Mouse (Mus musculus): ENCODE measurements around the gene Zdhhc25. TPM values are rescaled to one million over a fixed set of nuclear protein-coding genes. Genes with fewer than 3 reads are reported as not detected.

Gene Zdhhc25
- polyA plus RNA-seq, 1 experiment = not detected

GRCm38 (mm10) chr15:88579461-88579860, 20.6 kb upstream of the Zdhhc25 start:
- peak; percentile 90 to 94 for DNase-seq
- H3K4me3 ChIP-seq (replicated peaks; ENCODE audit: insufficient read depth, low read depth, low read length) = no peak overlapping the region
- TF ChIP-seq POLR2A (IDR thresholded peaks at IDR 0.05; ENCODE audit: borderline replicate concordance, insufficient read depth, low read length) = no peak
- no peak for TF ChIP-seq CTCF (IDR thresholded peaks at IDR 0.05; ENCODE audit: borderline replicate concordance, insufficient read depth, low read depth, low read length)
- 17% methylated on average over 6 of the region's 6 CpGs for WGBS
- peaks cover 39% of the 10 kb centered on the region for H3K4me1 ChIP-seq (ENCODE audit: control insufficient read depth, insufficient read depth, low read length)
- no peaks in the 10 kb centered on the region for H3K27me3 ChIP-seq (ENCODE audit: control insufficient read depth, insufficient read depth, low read length)
- peak overlapping the region; percentile 46 for H3K27ac ChIP-seq (ENCODE audit: insufficient read depth, low read length)

GRCm38 (mm10) chr15:88602496-88602895, 2.4 kb downstream of the Zdhhc25 start:
- peaks cover 44% of the 10 kb centered on the region for H3K4me1 ChIP-seq (ENCODE audit: control insufficient read depth, insufficient read depth, low read length)
- no peaks in the 10 kb centered on the region for H3K27me3 ChIP-seq (ENCODE audit: control insufficient read depth, insufficient read depth, low read length)
- H3K27ac ChIP-seq (ENCODE audit: insufficient read depth, low read length) = peak overlapping the region; percentile 85
- 78% methylated on average over 3 of the region's 3 CpGs for WGBS
- H3K4me3 ChIP-seq (replicated peaks; ENCODE audit: insufficient read depth, low read depth, low read length) = no peak overlapping the region
- TF ChIP-seq CTCF (IDR thresholded peaks at IDR 0.05; ENCODE audit: borderline replicate concordance, insufficient read depth, low read depth, low read length) (no peak), POLR2A (IDR thresholded peaks at IDR 0.05; ENCODE audit: borderline replicate concordance, insufficient read depth, low read length) (no peak)
- no peak for DNase-seq

GRCm38 (mm10) chr15:88603091-88603732, 3.1 kb downstream of the Zdhhc25 start:
- Histone ChIP-seq H3K27me3 (ENCODE audit: control insufficient read depth, insufficient read depth, low read length) (no peaks in the 10 kb centered on the region), H3K27ac (ENCODE audit: insufficient read depth, low read length) (peak overlapping the region; percentile 84), H3K4me3 (replicated peaks; ENCODE audit: insufficient read depth, low read depth, low read length) (no peak overlapping the region), H3K4me1 (ENCODE audit: control insufficient read depth, insufficient read depth, low read length) (peaks cover 44% of the 10 kb centered on the region)
- TF ChIP-seq POLR2A (IDR thresholded peaks at IDR 0.05; ENCODE audit: borderline replicate concordance, insufficient read depth, low read length) (peak; percentile 24; the same call in 1 of the 2 replicates), CTCF (IDR thresholded peaks at IDR 0.05; ENCODE audit: borderline replicate concordance, insufficient read depth, low read depth, low read length) (no peak)
- DNase-seq = peak; percentile 79 to 91
- 28% methylated on average over 9 of the region's 9 CpGs for WGBS

- Histone ChIP-seq H3K4me3 (replicated peaks; ENCODE audit: insufficient read depth, low read depth, low read length) (no peak overlapping the region), H3K27ac (ENCODE audit: insufficient read depth, low read length) (peak overlapping the region; percentile 84), H3K4me1 (ENCODE audit: control insufficient read depth, insufficient read depth, low read length) (peaks cover 44% of the 10 kb centered on the region), H3K27me3 (ENCODE audit: control insufficient read depth, insufficient read depth, low read length) (no peaks in the 10 kb centered on the region)
- DNase-seq = peak; percentile 53 to 68
- TF ChIP-seq CTCF (IDR thresholded peaks at IDR 0.05; ENCODE audit: borderline replicate concordance, insufficient read depth, low read depth, low read length) (no peak), POLR2A (IDR thresholded peaks at IDR 0.05; ENCODE audit: borderline replicate concordance, insufficient read depth, low read length) (no peak)
- WGBS = 14% methylated on average over 1 of the region's 1 CpGs
Observed at GRCm38 (mm10) chr15:88603733-88604119, 3.6 kb downstream of the Zdhhc25 start.

GRCm38 (mm10) chr15:88604669-88605414, 4.7 kb downstream of the Zdhhc25 start:
- H3K4me3 ChIP-seq (replicated peaks; ENCODE audit: insufficient read depth, low read depth, low read length) = no peak overlapping the region
- peak overlapping the region; percentile 94 for H3K27ac ChIP-seq (ENCODE audit: insufficient read depth, low read length)
- 17% methylated on average over 17 of the region's 17 CpGs for WGBS
- no peak for TF ChIP-seq POLR2A (IDR thresholded peaks at IDR 0.05; ENCODE audit: borderline replicate concordance, insufficient read depth, low read length)
- no peak for TF ChIP-seq CTCF (IDR thresholded peaks at IDR 0.05; ENCODE audit: borderline replicate concordance, insufficient read depth, low read depth, low read length)
- no peaks in the 10 kb centered on the region for H3K27me3 ChIP-seq (ENCODE audit: control insufficient read depth, insufficient read depth, low read length)
- DNase-seq = peak; percentile 96 to 99
- peaks cover 39% of the 10 kb centered on the region for H3K4me1 ChIP-seq (ENCODE audit: control insufficient read depth, insufficient read depth, low read length)

- no peak for DNase-seq
- H3K27ac ChIP-seq (ENCODE audit: insufficient read depth, low read length) = peak overlapping the region; percentile 94
- no peak for TF ChIP-seq CTCF (IDR thresholded peaks at IDR 0.05; ENCODE audit: borderline replicate concordance, insufficient read depth, low read depth, low read length)
- TF ChIP-seq POLR2A (IDR thresholded peaks at IDR 0.05; ENCODE audit: borderline replicate concordance, insufficient read depth, low read length) = no peak
- peaks cover 37% of the 10 kb centered on the region for H3K4me1 ChIP-seq (ENCODE audit: control insufficient read depth, insufficient read depth, low read length)
- 82% methylated on average over 5 of the region's 5 CpGs for WGBS
- no peak overlapping the region for H3K4me3 ChIP-seq (replicated peaks; ENCODE audit: insufficient read depth, low read depth, low read length)
- no peaks in the 10 kb centered on the region for H3K27me3 ChIP-seq (ENCODE audit: control insufficient read depth, insufficient read depth, low read length)
Observed at GRCm38 (mm10) chr15:88605415-88605785, 5.3 kb downstream of the Zdhhc25 start.

- H3K27ac ChIP-seq (ENCODE audit: insufficient read depth, low read length) = peak overlapping the region; percentile 8; the same call in 1 of the 2 replicates
- H3K4me3 ChIP-seq (replicated peaks; ENCODE audit: insufficient read depth, low read depth, low read length) = no peak overlapping the region
- no peak for TF ChIP-seq POLR2A (IDR thresholded peaks at IDR 0.05; ENCODE audit: borderline replicate concordance, insufficient read depth, low read length)
- TF ChIP-seq CTCF (IDR thresholded peaks at IDR 0.05; ENCODE audit: borderline replicate concordance, insufficient read depth, low read depth, low read length) = no peak
- 94% methylated on average over 16 of the region's 16 CpGs for WGBS
- DNase-seq = no peak
- H3K4me1 ChIP-seq (ENCODE audit: control insufficient read depth, insufficient read depth, low read length) = peaks cover 20% of the 10 kb centered on the region
- H3K27me3 ChIP-seq (ENCODE audit: control insufficient read depth, insufficient read depth, low read length) = no peaks in the 10 kb centered on the region
Observed at GRCm38 (mm10) chr15:88617125-88617524, 17.0 kb downstream of the Zdhhc25 start.
